Mouse (Mus musculus) intestine, embryonic 16.5 days (tissue): ENCODE measurements around the gene Nudt3. TPM values are rescaled to one million over a fixed set of nuclear protein-coding genes. Genes with fewer than 3 reads are reported as not detected.
A peak's percentile ranks its signal among the peaks of the same experiment; 100 is the strongest.

Experiments used
- ATAC-seq: fragments of 200-750 bp; cut with Nextera tagmentation; 2 replicates; pipeline ENCODE4 v1.8.0; 2017; ENCODE audit warnings: moderate TSS enrichment, moderate library complexity
- H3K27ac ChIP-seq: fragments of 300-500 bp; sonication (generic); 2 replicates; pipeline ENCODE4 v1.5.1; 2014; ENCODE audit warnings: mild to moderate bottlenecking, low read length
- H3K27me3 ChIP-seq: fragments of 300-500 bp; sonication (generic); replicated peaks from 2 replicates; pipeline ENCODE4 v1.6.1; 2014; ENCODE audit warnings: low read length, control low read depth, mixed read lengths; ENCODE audit not compliant: control insufficient read depth, insufficient read depth
- H3K36me3 ChIP-seq: fragments of 300-500 bp; sonication (generic); 2 replicates; pipeline ENCODE4 v1.6.1; 2014; ENCODE audit warnings: low read length, control low read depth; ENCODE audit not compliant: control insufficient read depth, insufficient read depth
- H3K4me1 ChIP-seq: fragments of 300-500 bp; sonication (generic); 2 replicates; pipeline ENCODE4 v1.6.1; 2014; ENCODE audit warnings: low read length, control low read depth, mixed read lengths; ENCODE audit not compliant: control insufficient read depth, insufficient read depth
- H3K4me2 ChIP-seq: fragments of 300-500 bp; sonication (generic); 2 replicates; pipeline ENCODE4 v1.6.1; 2014; ENCODE audit warnings: low read depth, low read length, control low read depth
- H3K4me3 ChIP-seq: fragments of 300-500 bp; sonication (generic); 2 replicates; pipeline ENCODE4 v1.5.1; 2014; ENCODE audit warnings: mild to moderate bottlenecking, low read length
- H3K9ac ChIP-seq: fragments of 300-500 bp; sonication (generic); 2 replicates; pipeline ENCODE4 v1.6.1; 2014; ENCODE audit warnings: low read depth, low read length
- H3K9me3 ChIP-seq: fragments of 300-500 bp; sonication (generic); 2 replicates; pipeline ENCODE4 v1.6.1; 2016; ENCODE audit warnings: low read length, control low read depth; ENCODE audit not compliant: control insufficient read depth
- WGBS: fragments of 180-500 bp; shearing (Covaris S2); extraction: QIAGEN DNeasy Blood & Tissue Kit; methylation state at CpG from one replicate; pipeline ENCODE4 v1.1.7; 2014; 5-methylcytosine and 5-hydroxymethylcytosine counted together
- polyA plus RNA-seq: library from polyadenylated mRNA; unstranded; fragments of >200 nt; fragmentation: Nextera tagmentation; extraction: Ambion mirVana; gene quantifications from 2 replicates; pipeline ENCODE4 v1.2.1, GENCODE M21; 2015

The Nudt3 gene
- polyA plus RNA-seq, 1 experiment from 2014 or later, result 56.6 TPM

- Histone ChIP-seq H3K4me3 (no peak overlapping the region), H3K36me3 (peaks cover 3% of the 10 kb centered on the region; the same call in 1 of the 2 replicates), H3K27ac (no peak overlapping the region), H3K9ac (no peak overlapping the region), H3K4me2 (no peak overlapping the region), H3K27me3 (no peaks in the 10 kb centered on the region), H3K9me3 (no peaks in the 10 kb centered on the region), H3K4me1 (peaks cover 20% of the 10 kb centered on the region)
- no peak for ATAC-seq
- 37% methylated on average over 7 of the region's 7 CpGs for WGBS
Measured at GRCm38 (mm10) chr17:27625455-27626251, 2.4 kb upstream of the Nudt3 start.

GRCm38 (mm10) chr17:27622611-27623359 is 510 bp downstream of the Nudt3 start:
- peak; percentile 60 for ATAC-seq
- Histone ChIP-seq H3K9me3 (0 out of 2 replicates have a peak, but pooled peaks cover under 1% of the 10 kb centered on the region), H3K27me3 (no peaks in the 10 kb centered on the region), H3K27ac (peak overlapping the region; percentile 91), H3K4me3 (peak overlapping the region; percentile 95), H3K9ac (peak overlapping the region; percentile 99), H3K4me2 (peak overlapping the region; percentile 73), H3K4me1 (peaks cover 25% of the 10 kb centered on the region), H3K36me3 (no peaks in the 10 kb centered on the region; the same call in none of the 2 replicates)
- WGBS, result under 1% methylated on average over 61 of the region's 80 CpGs

- H3K4me1 ChIP-seq, result peaks cover 25% of the 10 kb centered on the region
- peak overlapping the region; percentile 73 for H3K4me2 ChIP-seq
- H3K27ac ChIP-seq, result peak overlapping the region; percentile 91
- no peak for ATAC-seq
- H3K36me3 ChIP-seq, result no peaks in the 10 kb centered on the region; the same call in none of the 2 replicates
- H3K9ac ChIP-seq, result peak overlapping the region; percentile 99
- H3K27me3 ChIP-seq, result no peaks in the 10 kb centered on the region
- WGBS, result 2% methylated on average over 23 of the region's 23 CpGs
- 0 out of 2 replicates have a peak, but pooled peaks cover 2% of the 10 kb centered on the region for H3K9me3 ChIP-seq
- H3K4me3 ChIP-seq, result peak overlapping the region; percentile 95
Measured at GRCm38 (mm10) chr17:27621705-27622531, 1.4 kb downstream of the Nudt3 start.

- no peaks in the 10 kb centered on the region for H3K27me3 ChIP-seq
- peaks cover 21% of the 10 kb centered on the region for H3K4me1 ChIP-seq
- H3K9me3 ChIP-seq, result 0 out of 2 replicates have a peak, but pooled peaks cover 2% of the 10 kb centered on the region
- 46% methylated on average over 8 of the region's 8 CpGs for WGBS
- no peak overlapping the region for H3K27ac ChIP-seq
- peak overlapping the region; percentile 99 for H3K9ac ChIP-seq
- peak overlapping the region; percentile 73 for H3K4me2 ChIP-seq
- no peaks in the 10 kb centered on the region; the same call in none of the 2 replicates for H3K36me3 ChIP-seq
- H3K4me3 ChIP-seq, result peak overlapping the region; percentile 95
- no peak for ATAC-seq
Measured at GRCm38 (mm10) chr17:27621161-27621560, 2.1 kb downstream of the Nudt3 start.

- no peak for ATAC-seq
- Histone ChIP-seq H3K4me1 (peaks cover 17% of the 10 kb centered on the region), H3K4me3 (no peak overlapping the region), H3K36me3 (no peaks in the 10 kb centered on the region; the same call in none of the 2 replicates), H3K4me2 (no peak overlapping the region), H3K27ac (no peak overlapping the region), H3K9me3 (0 out of 2 replicates have a peak, but pooled peaks cover 2% of the 10 kb centered on the region), H3K9ac (no peak overlapping the region), H3K27me3 (no peaks in the 10 kb centered on the region)
- 77% methylated on average over 7 of the region's 7 CpGs for WGBS
Measured at GRCm38 (mm10) chr17:27615388-27615787, 7.9 kb downstream of the Nudt3 start.

GRCm38 (mm10) chr17:27613016-27613415 is 10.3 kb downstream of the Nudt3 start:
- Histone ChIP-seq H3K4me1 (peaks cover 16% of the 10 kb centered on the region), H3K4me3 (no peak overlapping the region), H3K9ac (no peak overlapping the region), H3K27me3 (no peaks in the 10 kb centered on the region), H3K36me3 (no peaks in the 10 kb centered on the region; the same call in 1 of the 2 replicates), H3K4me2 (no peak overlapping the region), H3K9me3 (0 out of 2 replicates have a peak, but pooled peaks cover 2% of the 10 kb centered on the region), H3K27ac (no peak overlapping the region)
- WGBS, result 75% methylated on average over 4 of the region's 4 CpGs
- no peak for ATAC-seq

GRCm38 (mm10) chr17:27611994-27612393 is 11.3 kb downstream of the Nudt3 start:
- Histone ChIP-seq H3K9ac (0 out of 2 replicates have a peak overlapping the region, but pooled peaks have one; percentile 34), H3K27ac (no peak overlapping the region), H3K27me3 (no peaks in the 10 kb centered on the region), H3K4me3 (no peak overlapping the region), H3K9me3 (no peaks in the 10 kb centered on the region), H3K4me2 (no peak overlapping the region), H3K36me3 (no peaks in the 10 kb centered on the region; the same call in 1 of the 2 replicates), H3K4me1 (peaks cover 16% of the 10 kb centered on the region)
- ATAC-seq, result no peak
- 78% methylated on average over 5 of the region's 5 CpGs for WGBS

GRCm38 (mm10) chr17:27611519-27611884 is 11.8 kb downstream of the Nudt3 start:
- Histone ChIP-seq H3K4me3 (no peak overlapping the region), H3K36me3 (no peaks in the 10 kb centered on the region), H3K27ac (no peak overlapping the region), H3K4me1 (peaks cover 16% of the 10 kb centered on the region), H3K27me3 (no peaks in the 10 kb centered on the region), H3K9ac (no peak overlapping the region), H3K9me3 (no peaks in the 10 kb centered on the region), H3K4me2 (no peak overlapping the region)
- no peak for ATAC-seq
- WGBS, result 63% methylated on average over 3 of the region's 3 CpGs
